Mouse (Mus musculus) adrenal gland, postnatal 4 days (tissue): ENCODE data around the gene Ttc27. TPM values are rescaled to one million over a fixed set of nuclear protein-coding genes. Genes with fewer than 3 reads are reported as not detected.
"Not testable (repeated sequence)": the region's sequence is repeated elsewhere in the genome, so short reads cannot be mapped to it uniquely, and the experiment has no call there.

Source experiments
- DNase-seq, 2 experiments: peaks; one replicate each; pipeline ENCODE4 v3.0.0; 2021 to 2022; ENCODE audit warnings: low spot score in 2 of 2, mixed read lengths in 2 of 2
- long read RNA-seq, 2 experiments: library from polyadenylated mRNA; stranded (forward); transcript quantifications; one replicate each; pipeline ENCODE4 v2.0.0; 2021
- total RNA-seq, 2 experiments: library from RNA; stranded (reverse); gene quantifications; 2 replicates each; pipeline ENCODE4 v1.2.3; 2021

Gene Ttc27
- 10 to 100 TPM; 25.8 to 26.8 TPM for total RNA-seq
- long read RNA-seq, experiment 1, partial matches to known transcripts, result 0 of 5 reads
- long read RNA-seq, experiment 1, other reads (novel, unspliced or antisense), result 1 of 5 reads
- long read RNA-seq, experiment 2, transcript Ttc27-201 (20 exons, 2,838 nt), result major isoform, 15 of 30 reads
- long read RNA-seq, experiment 2, partial matches to known transcripts, result 6 of 30 reads
- long read RNA-seq, experiment 2, other reads (novel, unspliced or antisense), result 5 of 30 reads

GRCm38 (mm10) chr17:74717618-74718151 is at the start of gene Ttc27:
Ttc27 (plus strand) TSS chr17:74717732.
- DNase-seq, result peak; percentile 88 to 95

- DNase-seq, result no peak
Observed at GRCm38 (mm10) chr17:74668010-74668409, 49.5 kb upstream of the Ttc27 start.

- DNase-seq, result no peak
Observed at GRCm38 (mm10) chr17:74670031-74670430, 47.5 kb upstream of the Ttc27 start.

- DNase-seq, result no peak
Observed at GRCm38 (mm10) chr17:74672446-74672845, 45.1 kb upstream of the Ttc27 start.

GRCm38 (mm10) chr17:74673251-74673650 is 44.3 kb upstream of the Ttc27 start:
- no peak for DNase-seq

- no peak for DNase-seq
Observed at GRCm38 (mm10) chr17:74678061-74678460, 39.5 kb upstream of the Ttc27 start.

- DNase-seq, result no peak
Observed at GRCm38 (mm10) chr17:74684927-74685326, 32.6 kb upstream of the Ttc27 start.

- no peak for DNase-seq
Observed at GRCm38 (mm10) chr17:74688555-74688954, 29.0 kb upstream of the Ttc27 start.

- DNase-seq, result no peak
Observed at GRCm38 (mm10) chr17:74689406-74689805, 28.1 kb upstream of the Ttc27 start.

GRCm38 (mm10) chr17:74701661-74702060 is 15.9 kb upstream of the Ttc27 start:
- not testable (repeated sequence) for DNase-seq

- DNase-seq, result no peak
Observed at GRCm38 (mm10) chr17:74705480-74705879, 12.1 kb upstream of the Ttc27 start.

- no peak for DNase-seq
Observed at GRCm38 (mm10) chr17:74706593-74706992, 10.9 kb upstream of the Ttc27 start.

GRCm38 (mm10) chr17:74707637-74708152 is 9.8 kb upstream of the Ttc27 start:
- no peak for DNase-seq

GRCm38 (mm10) chr17:74710731-74711130 is 6.8 kb upstream of the Ttc27 start:
- no peak for DNase-seq

GRCm38 (mm10) chr17:74711627-74712026 is 5.9 kb upstream of the Ttc27 start:
- no peak for DNase-seq

- no peak for DNase-seq
Observed at GRCm38 (mm10) chr17:74715128-74715527, 2.4 kb upstream of the Ttc27 start.

GRCm38 (mm10) chr17:74715724-74716123 is 1.8 kb upstream of the Ttc27 start:
- DNase-seq, result no peak

GRCm38 (mm10) chr17:74716643-74717042 is 889 bp upstream of the Ttc27 start:
- DNase-seq, result no peak

GRCm38 (mm10) chr17:74717091-74717617 is 378 bp upstream of the Ttc27 start:
- DNase-seq, result no peak

- no peak for DNase-seq
Observed at GRCm38 (mm10) chr17:74732872-74733271, 15.3 kb downstream of the Ttc27 start.

GRCm38 (mm10) chr17:74735392-74735791 is 17.9 kb downstream of the Ttc27 start:
- no peak for DNase-seq

GRCm38 (mm10) chr17:74749659-74750058 is 32.1 kb downstream of the Ttc27 start:
- DNase-seq, result no peak

- DNase-seq, result no peak
Observed at GRCm38 (mm10) chr17:74751026-74751425, 33.5 kb downstream of the Ttc27 start.
